Mouse (Mus musculus) heart, embryonic 16.5 days (tissue): Measurements from ENCODE around the gene Gm11492. TPM values are rescaled to one million over a fixed set of nuclear protein-coding genes. Genes with fewer than 3 reads are reported as not detected.
A peak's percentile ranks its signal among the peaks of the same experiment; 100 is the strongest.

Source experiments
- ATAC-seq: fragments of 200-750 bp; cut with Nextera tagmentation; replicated peaks from 2 replicates; pipeline ENCODE4 v1.8.0; 2017; ENCODE audit warnings: moderate number of reproducible peaks; ENCODE audit not compliant: insufficient read depth, low FRiP score; ENCODE audit errors: extremely low read depth
- H3K27ac ChIP-seq: fragments of 300-500 bp; sonication (generic); 2 replicates; pipeline ENCODE4 v1.5.1; 2014; ENCODE audit warnings: mild to moderate bottlenecking, low read length, control low read depth, moderate library complexity
- H3K27me3 ChIP-seq: fragments of 300-500 bp; sonication (generic); 2 replicates; pipeline ENCODE4 v1.6.1; 2014; ENCODE audit warnings: low read length, mixed read lengths; ENCODE audit not compliant: control insufficient read depth, insufficient read depth
- H3K36me3 ChIP-seq: fragments of 300-500 bp; sonication (generic); 2 replicates; pipeline ENCODE4 v1.6.1; 2014; ENCODE audit not compliant: control insufficient read depth, insufficient read depth
- H3K4me1 ChIP-seq: fragments of 300-500 bp; sonication (generic); 2 replicates; pipeline ENCODE4 v1.6.1; 2014; ENCODE audit warnings: low read length, mixed read lengths; ENCODE audit not compliant: control insufficient read depth, insufficient read depth
- H3K4me2 ChIP-seq: fragments of 300-500 bp; sonication (generic); 2 replicates; pipeline ENCODE4 v1.6.1; 2014; ENCODE audit warnings: low read depth, mild to moderate bottlenecking, control low read depth, low read length
- H3K4me3 ChIP-seq: fragments of 300-500 bp; sonication (generic); 2 replicates; pipeline ENCODE4 v1.5.1; 2014; ENCODE audit warnings: mild to moderate bottlenecking, control low read depth, low read length
- H3K9ac ChIP-seq: fragments of 300-500 bp; sonication (generic); 2 replicates; pipeline ENCODE4 v1.6.1; 2014; ENCODE audit warnings: low read length, control low read depth
- H3K9me3 ChIP-seq: fragments of 300-500 bp; sonication (generic); replicated peaks from 2 replicates; pipeline ENCODE4 v1.6.1; 2016; ENCODE audit warnings: low read length; ENCODE audit not compliant: control insufficient read depth
- WGBS: fragments of 180-500 bp; shearing (Covaris S2); extraction: QIAGEN DNeasy Blood & Tissue Kit; methylation state at CpG from one replicate; pipeline ENCODE4 v1.1.7; 2014; 5-methylcytosine and 5-hydroxymethylcytosine counted together
- polyA plus RNA-seq: library from polyadenylated mRNA; unstranded; fragments of >200 nt; fragmentation: Nextera tagmentation; extraction: Ambion mirVana; gene quantifications from 2 replicates; pipeline ENCODE4 v1.2.1, GENCODE M21; 2015

The Gm11492 gene
- polyA plus RNA-seq, 1 experiment from 2014 or later: not detected

DNA sequence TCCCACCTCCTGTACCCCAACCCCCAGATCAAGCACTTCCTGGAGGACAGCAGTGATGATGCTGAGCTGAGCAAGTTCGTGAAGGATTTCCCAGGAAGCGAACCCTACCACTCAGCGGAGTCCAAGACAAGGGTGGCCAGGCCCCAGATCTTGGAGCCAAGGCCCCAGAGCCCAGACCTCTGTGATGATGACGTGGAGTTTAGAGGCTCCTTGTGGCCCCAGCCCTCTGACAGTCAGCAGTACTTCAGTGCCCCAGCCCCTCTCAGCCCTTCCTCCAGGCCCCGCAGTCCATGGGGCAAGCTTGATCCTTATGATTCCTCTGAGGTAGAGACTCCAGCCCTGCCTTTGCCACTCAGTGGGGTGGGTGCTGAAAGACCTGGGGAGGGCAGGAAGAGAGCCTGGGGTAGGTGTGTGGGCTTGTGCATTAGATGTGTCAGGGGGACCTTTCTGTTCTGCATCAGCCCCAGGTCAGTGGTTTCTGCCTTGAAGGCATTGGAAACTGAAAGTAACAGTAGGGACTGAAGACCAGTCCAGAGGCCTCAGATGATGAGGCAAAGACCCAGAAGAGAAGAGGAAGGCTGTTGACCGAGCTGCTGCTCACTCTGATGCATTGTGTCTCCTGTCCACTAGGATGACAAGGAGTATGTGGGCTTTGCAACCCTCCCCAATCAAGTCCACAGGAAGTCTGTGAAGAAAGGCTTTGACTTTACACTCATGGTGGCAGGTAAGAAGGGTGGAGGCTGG, 17.0 kb downstream of the Gm11492 start:
- H3K9ac ChIP-seq: no peak overlapping the region
- 78% methylated on average over 6 of the region's 6 CpGs for WGBS
- no peak for ATAC-seq

DNA sequence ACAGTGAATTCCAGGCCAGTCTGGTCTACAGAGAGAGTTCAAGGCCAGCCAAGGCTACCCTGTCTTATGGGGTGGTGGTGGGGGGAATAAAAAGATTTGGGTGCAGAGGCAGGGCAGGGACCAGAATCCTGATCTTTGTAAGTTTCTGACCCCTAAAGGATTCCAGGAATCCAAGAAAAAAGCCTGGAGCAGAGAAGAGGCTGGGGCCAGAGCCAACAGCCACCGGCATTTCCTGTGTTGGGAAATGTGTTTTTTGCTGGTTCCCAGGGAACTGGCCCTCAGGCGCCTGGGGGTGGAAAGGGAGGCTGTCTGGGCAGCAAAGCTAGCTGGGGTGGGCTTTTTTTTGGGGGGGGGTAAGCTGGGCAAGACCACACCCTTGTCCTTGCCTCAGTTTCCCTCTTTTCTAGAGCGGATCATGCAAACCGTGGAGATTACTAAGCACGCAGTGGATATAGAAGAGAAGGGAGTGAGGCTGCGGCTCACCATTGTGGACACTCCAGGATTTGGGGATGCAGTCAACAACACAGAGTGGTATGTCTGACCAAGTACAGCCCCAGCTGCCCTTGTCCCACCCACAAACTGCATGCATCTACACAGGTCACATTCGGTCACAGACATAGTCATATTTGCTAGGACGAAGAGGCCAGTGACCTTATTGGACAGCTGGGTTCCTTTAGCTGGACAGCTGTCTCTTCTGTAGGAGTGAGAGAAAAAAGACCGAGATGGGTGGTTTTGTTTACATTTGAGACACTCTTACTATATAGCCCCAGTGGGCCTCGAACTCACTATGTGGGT, 18.5 kb downstream of the Gm11492 start:
- Histone ChIP-seq H3K9ac (no peak overlapping the region), H3K27me3 (no peaks in the 10 kb centered on the region), H3K36me3 (no peaks in the 10 kb centered on the region), H3K4me1 (peaks cover 10% of the 10 kb centered on the region), H3K27ac (peak overlapping the region; percentile 69), H3K4me2 (no peak overlapping the region), H3K4me3 (no peak overlapping the region), H3K9me3 (no peaks in the 10 kb centered on the region)
- 0 out of 2 replicates have a peak, but pooled peaks have one; percentile 33 for ATAC-seq
- 71% methylated on average over 10 of the region's 10 CpGs for WGBS

More for the DNA sequence above, 17.0 kb downstream of the Gm11492 start:
- Histone ChIP-seq H3K4me2 (no peak overlapping the region), H3K9me3 (no peaks in the 10 kb centered on the region), H3K36me3 (no peaks in the 10 kb centered on the region), H3K27me3 (no peaks in the 10 kb centered on the region), H3K27ac (no peak overlapping the region), H3K4me3 (no peak overlapping the region), H3K4me1 (peaks cover 11% of the 10 kb centered on the region)

DNA sequence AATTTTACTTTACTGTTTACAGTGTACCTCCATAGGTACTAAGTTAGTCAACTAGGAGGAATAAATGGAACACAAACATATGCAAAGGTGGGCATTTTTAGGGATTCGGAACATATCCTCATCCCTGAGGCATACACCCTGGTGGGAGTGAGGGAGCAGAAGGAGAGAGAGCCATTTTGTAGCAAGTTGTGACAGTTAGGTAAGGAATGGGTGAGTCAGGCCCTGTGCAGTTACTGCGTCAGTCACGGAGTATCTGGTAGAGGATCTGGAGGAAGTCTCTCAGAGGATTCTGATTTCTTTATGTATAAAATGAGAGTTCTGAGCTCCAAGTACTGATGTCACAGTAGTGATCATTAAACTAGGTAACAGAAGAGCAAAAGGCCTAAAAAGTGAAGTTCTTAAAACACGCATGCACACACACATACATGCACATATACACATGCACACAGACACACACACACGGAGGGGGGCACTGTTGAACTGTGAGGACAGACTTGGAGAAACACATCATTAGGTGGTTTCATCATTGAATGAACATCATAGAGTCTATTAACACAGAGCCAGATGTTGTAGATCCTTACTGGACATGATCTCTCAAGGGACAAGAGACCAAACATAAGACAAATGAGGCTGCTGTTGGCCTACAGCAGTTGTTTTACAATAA, 20.9 kb downstream of the Gm11492 start:
- Histone ChIP-seq H3K4me2 (no peak overlapping the region), H3K27ac (no peak overlapping the region), H3K4me1 (peaks cover 19% of the 10 kb centered on the region), H3K4me3 (no peak overlapping the region), H3K36me3 (no peaks in the 10 kb centered on the region), H3K9me3 (no peaks in the 10 kb centered on the region), H3K9ac (no peak overlapping the region), H3K27me3 (no peaks in the 10 kb centered on the region)
- no peak for ATAC-seq
- 88% methylated on average over 5 of the region's 5 CpGs for WGBS

DNA sequence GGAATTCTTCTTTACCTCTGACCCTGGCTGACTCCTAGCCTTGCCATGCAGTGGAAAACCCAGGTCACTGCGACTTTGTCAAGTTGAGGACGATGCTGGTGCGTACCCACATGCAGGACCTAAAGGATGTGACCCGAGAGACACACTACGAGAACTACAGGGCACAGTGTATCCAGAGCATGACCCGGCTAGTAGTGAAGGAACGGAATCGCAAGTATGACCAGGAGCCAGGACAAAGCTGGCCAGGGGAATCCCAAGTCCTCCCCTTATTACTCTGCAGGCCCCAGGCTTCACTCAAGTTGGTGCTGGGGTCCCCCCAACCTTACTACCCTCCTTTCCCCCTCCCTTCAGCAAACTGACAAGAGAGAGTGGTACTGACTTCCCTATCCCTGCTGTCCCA, 23.2 kb downstream of the Gm11492 start:
- Histone ChIP-seq H3K9me3 (no peaks in the 10 kb centered on the region), H3K4me1 (peaks cover 24% of the 10 kb centered on the region), H3K4me2 (peak overlapping the region; percentile 83), H3K36me3 (no peaks in the 10 kb centered on the region), H3K9ac (no peak overlapping the region), H3K4me3 (no peak overlapping the region), H3K27ac (no peak overlapping the region), H3K27me3 (no peaks in the 10 kb centered on the region)
- 87% methylated on average over 8 of the region's 8 CpGs for WGBS
- no peak for ATAC-seq

DNA sequence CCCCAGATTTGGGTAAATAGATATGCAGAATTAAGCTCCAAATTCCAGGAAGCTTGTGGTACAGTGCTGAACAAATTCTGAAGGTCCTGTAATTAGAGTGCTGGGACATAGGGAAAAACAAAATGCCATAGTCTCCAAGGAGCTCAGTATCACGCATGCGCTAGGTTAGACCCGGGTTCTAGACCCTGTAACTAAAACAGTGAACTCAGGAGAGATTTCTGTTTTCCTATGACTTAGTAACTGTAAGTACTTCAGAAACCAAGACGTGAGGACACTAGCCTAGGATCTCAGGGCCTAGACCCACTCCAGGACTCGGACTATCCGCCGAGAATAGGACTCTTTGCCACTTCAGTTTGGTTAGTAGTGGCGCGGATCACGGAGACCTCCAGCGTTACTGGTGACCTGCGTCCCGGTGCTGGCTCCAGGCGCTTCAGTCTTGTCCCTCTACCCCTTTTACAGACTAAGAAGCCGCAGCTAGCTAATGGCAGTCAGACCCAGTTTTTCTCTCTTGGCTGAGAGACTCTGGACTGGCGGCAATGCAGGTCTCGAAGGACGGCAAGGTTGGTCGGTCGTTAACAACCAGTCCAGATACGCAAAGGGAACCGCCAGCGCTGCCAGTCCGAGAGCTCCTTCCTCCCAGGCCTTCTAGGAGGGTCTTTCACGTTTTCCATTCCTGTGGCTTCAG, 24.5 kb downstream of the Gm11492 start:
- peak overlapping the region; percentile 96 for H3K9ac ChIP-seq
- no peaks in the 10 kb centered on the region for H3K27me3 ChIP-seq
- H3K27ac ChIP-seq: peak overlapping the region; percentile 91
- H3K4me3 ChIP-seq: peak overlapping the region; percentile 84
- no peak for ATAC-seq
- H3K4me1 ChIP-seq: peaks cover 34% of the 10 kb centered on the region
- no peaks in the 10 kb centered on the region for H3K36me3 ChIP-seq
- WGBS: 3% methylated on average over 25 of the region's 25 CpGs
- peak overlapping the region; percentile 83 for H3K4me2 ChIP-seq
- H3K9me3 ChIP-seq: no peaks in the 10 kb centered on the region

DNA sequence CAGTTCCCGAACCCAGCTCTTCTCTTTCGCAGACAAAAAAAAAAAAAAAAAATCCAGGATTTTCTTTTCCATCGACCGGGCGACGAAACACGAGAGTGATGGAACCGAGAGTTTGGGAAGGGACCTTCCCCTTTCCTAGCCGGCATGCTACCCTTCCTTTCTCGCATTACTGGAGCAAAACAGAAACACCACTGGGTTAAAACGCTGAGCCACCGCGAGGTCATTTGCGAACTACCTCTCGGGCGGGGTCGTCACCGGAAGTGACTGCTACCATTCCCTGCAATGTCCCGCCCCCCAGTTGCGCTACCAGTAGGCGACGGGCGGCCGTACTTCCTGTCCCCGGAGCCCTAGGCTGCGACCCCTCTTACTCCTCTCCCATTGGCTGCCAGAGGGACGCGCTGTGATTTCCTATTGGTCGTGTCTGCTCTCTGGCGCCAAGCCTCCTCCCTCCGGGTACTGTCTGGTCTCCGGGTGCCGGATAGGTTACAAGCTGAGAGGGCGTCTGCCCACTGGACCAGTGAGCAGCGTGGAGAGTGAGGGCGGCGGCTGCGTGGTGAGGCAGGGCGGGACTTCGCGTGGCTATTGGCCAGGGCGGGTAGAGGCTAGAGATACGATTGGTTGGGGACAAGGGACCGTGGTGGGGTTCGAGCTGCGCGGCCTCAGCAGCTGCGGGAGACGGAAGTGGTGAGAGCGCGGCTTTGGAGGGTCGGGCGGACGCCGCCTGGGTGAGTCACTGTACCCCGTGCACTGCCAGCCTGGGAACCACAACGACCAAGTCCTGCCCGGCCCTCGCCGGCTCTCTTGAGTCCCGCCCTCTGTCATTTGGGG, 25.3 kb downstream of the Gm11492 start, which contains the start of gene Mtmr4:
Gene Mtmr4, plus strand, starts transcription at position 637 of the 828 bp plus-strand sequence.
- Histone ChIP-seq H3K27me3 (no peaks in the 10 kb centered on the region), H3K9ac (peak within 1 kb of the TSS; percentile 96), H3K4me2 (peak within 1 kb of the TSS; percentile 89), H3K36me3 (no peaks in the 10 kb centered on the region), H3K4me1 (peaks cover 40% of the 10 kb centered on the region), H3K27ac (peak within 1 kb of the TSS; percentile 93), H3K4me3 (peak within 1 kb of the TSS; percentile 84), H3K9me3 (no peaks in the 10 kb centered on the region)
- peak; percentile 97 for ATAC-seq
- WGBS: under 1% methylated on average over 61 of the region's 61 CpGs

DNA sequence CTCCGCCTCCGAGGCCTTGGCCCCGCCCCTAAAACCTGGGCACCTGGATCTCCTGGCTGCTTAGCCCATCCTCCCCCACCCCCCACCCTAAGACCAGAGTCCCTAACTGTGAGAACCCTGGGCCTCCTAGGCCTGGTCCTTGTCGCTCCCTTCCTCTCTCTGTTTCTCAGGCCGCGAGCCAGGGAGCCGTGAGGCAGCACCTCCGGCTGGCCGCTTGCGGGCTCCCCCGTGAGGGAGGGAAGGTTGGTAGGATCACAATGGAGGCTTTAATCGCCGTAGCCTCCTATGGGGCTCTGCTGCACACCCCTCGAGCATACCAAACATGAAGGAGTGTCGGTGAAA, 25.9 kb downstream of the Gm11492 start:
- peak overlapping the region; percentile 89 for H3K4me2 ChIP-seq
- peaks cover 5% of the 10 kb centered on the region; the same call in 1 of the 2 replicates for H3K36me3 ChIP-seq
- H3K27me3 ChIP-seq: no peaks in the 10 kb centered on the region
- ATAC-seq: no peak
- H3K27ac ChIP-seq: peak overlapping the region; percentile 93
- H3K4me3 ChIP-seq: peak overlapping the region; percentile 84
- peak overlapping the region; percentile 86 for H3K9ac ChIP-seq
- under 1% methylated on average over 15 of the region's 15 CpGs for WGBS
- no peaks in the 10 kb centered on the region for H3K9me3 ChIP-seq
- peaks cover 40% of the 10 kb centered on the region for H3K4me1 ChIP-seq
